Mouse (Mus musculus): ENCODE results near the gene Pdcd6ip. TPM values are rescaled to one million over a fixed set of nuclear protein-coding genes. Genes with fewer than 3 reads are reported as not detected.

Gene Pdcd6ip
- 112 and 163 TPM in 2 replicates for polyA plus RNA-seq (2012; rRNA removed)

DNA sequence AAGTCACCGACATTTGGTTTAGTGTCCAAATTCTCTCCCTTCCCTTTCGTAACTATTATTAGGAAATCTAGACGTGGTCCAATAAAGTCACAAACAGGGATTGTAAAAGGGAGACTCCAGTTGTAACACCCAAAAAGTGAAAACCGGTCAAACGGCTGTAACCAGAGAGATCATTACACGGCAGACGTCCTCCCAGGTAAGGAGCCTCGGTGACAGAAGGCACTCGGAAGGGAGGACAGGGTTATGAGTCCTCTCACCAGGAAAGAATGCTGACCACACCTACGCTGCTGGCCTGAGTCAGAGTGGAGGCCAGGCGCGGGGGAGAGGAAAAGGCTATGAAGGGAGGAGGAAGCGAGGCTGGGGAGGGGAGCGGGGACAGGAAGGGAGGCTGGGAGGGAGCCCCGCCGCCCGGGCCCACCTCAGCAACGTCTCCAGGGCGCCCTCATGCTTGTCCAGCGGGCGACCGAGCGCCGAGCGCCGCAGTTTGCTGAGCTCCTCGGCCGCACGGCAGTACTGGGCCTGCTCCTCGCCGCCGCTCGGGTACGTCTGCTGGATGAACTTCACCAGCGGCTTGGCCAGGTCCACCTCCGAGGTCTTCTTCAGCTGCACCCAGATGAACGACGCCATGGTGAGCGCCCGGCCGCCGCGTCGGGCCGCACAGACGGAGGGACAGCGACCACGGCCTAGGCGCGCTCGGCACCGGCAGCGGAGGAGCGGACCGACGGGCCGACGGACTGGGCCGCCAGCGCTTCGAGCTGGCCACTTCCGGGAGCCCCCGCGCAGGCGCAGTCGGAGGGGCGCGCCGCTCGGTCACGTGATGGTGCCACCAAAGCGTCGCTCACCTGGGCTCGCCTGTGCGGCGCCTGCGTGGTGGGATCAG lies at the start of gene Pdcd6ip:
Gene Pdcd6ip, minus strand, starts transcription at position 779 of the 880 bp plus-strand sequence.

DNA sequence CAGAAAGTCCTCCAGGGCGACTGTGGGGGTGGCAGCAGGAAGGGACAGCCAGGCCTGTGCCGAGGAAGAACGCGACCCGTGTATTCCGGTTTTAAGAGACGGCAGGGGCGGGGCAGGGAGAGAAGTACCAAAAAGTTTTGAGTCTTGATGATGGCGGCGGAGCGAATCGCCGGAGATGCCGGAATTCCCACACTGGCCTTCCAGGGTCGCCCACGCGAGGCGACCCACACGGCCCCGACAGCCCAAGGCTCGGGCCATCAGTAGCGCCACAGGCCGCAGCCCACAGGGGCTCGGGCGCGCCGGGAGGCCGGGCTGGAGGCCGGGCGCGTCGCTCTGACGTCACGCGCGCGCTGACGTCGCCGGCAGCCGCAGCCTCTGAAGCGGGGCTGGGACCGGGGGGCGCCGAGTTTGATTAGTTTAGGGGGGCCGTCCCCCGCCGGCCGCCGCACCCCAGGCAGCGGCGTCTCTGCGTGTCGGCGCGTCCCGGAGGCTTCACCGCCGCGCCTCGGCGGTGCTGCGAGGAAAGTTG lies 33.1 kb upstream of the Pdcd6ip start, which contains the start of gene Clasp2:
Gene Clasp2, plus strand, starts transcription at position 366 of the 529 bp plus-strand sequence.

Other genes starting within 250 kb of the Pdcd6ip start
- gene Clasp2, start 33.2 kb upstream of the Pdcd6ip start, polyA plus RNA-seq (2012; rRNA removed): 1.2 and 1.3 TPM in 2 replicates
- gene Ubp1, start 222.7 kb upstream of the Pdcd6ip start, polyA plus RNA-seq (2012; rRNA removed): 12.5 and 15.3 TPM in 2 replicates